Mouse (Mus musculus): ENCODE results near the gene Slc25a18. TPM values are rescaled to one million over a fixed set of nuclear protein-coding genes. Genes with fewer than 3 reads are reported as not detected.
A peak's percentile ranks its signal among the peaks of the same experiment; 100 is the strongest.

The Slc25a18 gene
- polyA plus RNA-seq, 1 experiment: 0.46 TPM

DNA sequence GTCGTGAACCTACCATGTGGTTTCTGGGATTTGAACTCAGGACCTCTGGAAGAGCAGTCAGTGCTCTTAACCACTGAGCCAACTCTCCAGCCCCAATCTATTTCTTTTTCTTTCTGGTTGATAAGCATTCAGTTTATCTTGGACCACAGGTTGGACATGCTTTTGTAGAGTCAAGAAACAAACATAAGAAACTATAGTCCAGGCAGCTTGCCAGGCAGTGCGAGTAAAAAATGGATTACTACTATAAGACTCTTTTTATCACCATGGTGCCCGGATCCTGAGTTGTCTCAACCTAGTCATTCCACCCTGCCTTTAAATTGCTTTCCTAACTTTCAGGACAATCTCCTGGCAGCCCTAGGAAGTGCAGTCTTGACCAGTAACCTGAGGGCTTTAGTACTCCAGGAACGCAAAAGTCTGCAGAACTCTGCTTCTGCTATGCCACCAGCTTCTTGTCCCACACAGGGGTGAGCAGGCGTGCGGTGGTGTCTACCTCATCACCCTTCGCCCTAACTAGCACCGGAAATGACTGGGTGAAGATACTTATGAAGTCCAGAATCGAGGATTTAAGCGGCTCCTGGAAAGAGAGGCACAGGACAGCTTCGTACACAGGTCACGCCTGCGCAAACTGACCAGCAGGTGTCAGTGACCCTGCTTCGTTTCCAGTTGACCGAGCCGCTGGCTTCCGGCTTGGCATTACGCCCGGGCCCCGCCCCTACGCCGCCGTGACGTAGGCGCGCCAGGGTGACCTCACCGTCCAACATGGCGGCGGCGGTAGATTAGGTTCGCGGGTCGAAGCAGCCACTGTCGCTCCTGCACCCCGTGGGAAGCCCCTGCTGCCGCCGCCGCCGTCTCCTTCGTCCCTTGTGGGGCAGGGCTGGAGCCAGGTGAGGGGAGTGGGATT lies 62.3 kb downstream of the Slc25a18 start, which contains the start of gene Bcl2l13:
TSS of gene Bcl2l13 (plus strand) at position 739 of the 901 bp plus-strand sequence.
- TF ChIP-seq CTCF (IDR thresholded peaks at IDR 0.05; ENCODE audit: borderline replicate concordance, insufficient read depth, low read length) (peak; percentile 47; the same call in 1 of the 2 replicates), POLR2A (IDR thresholded peaks at IDR 0.05; ENCODE audit: low read depth, low read length) (peak; percentile 85)
- H3K27ac ChIP-seq (ENCODE audit: insufficient read depth, low read length): peak within 1 kb of the TSS; percentile 62
- 0 out of 2 replicates have a peak, but pooled peaks cover 4% of the 10 kb centered on the region for H3K4me1 ChIP-seq (ENCODE audit: control insufficient read depth, insufficient read depth, low read length)
- peak within 1 kb of the TSS; percentile 97 for H3K4me3 ChIP-seq (ENCODE audit: insufficient read depth, low read length)

GRCm38 (mm10) chr6:120836389-120837151 lies 63.2 kb downstream of the Slc25a18 start:
- Histone ChIP-seq H3K4me3 (ENCODE audit: insufficient read depth, low read length) (peak overlapping the region; percentile 97), H3K27ac (ENCODE audit: insufficient read depth, low read length) (peak overlapping the region; percentile 62), H3K4me1 (ENCODE audit: control insufficient read depth, insufficient read depth, low read length) (0 out of 2 replicates have a peak, but pooled peaks cover 4% of the 10 kb centered on the region)
- TF ChIP-seq CTCF (IDR thresholded peaks at IDR 0.05; ENCODE audit: borderline replicate concordance, insufficient read depth, low read length) (no peak), POLR2A (IDR thresholded peaks at IDR 0.05; ENCODE audit: low read depth, low read length) (no peak)

DNA sequence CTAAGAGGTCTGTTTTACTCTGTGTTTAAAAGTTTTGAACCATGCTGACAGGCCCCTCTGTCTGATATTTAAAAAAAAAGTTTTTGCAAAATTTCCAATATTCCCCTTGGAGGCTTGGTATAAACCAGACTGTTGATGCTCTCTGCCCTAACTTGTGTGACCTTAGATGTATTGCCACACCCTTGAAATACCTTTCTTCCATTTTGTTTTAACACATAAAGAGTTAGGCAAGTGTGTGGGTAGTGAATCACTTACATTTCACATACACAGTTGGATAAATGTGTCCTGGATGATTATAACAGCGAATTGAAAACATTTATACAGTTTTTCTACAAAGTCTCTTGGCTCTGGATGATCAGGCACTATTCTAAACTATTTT lies 63.8 kb downstream of the Slc25a18 start:
- Histone ChIP-seq H3K4me3 (ENCODE audit: insufficient read depth, low read length) (peak overlapping the region; percentile 97), H3K27ac (ENCODE audit: insufficient read depth, low read length) (no peak overlapping the region), H3K4me1 (ENCODE audit: control insufficient read depth, insufficient read depth, low read length) (0 out of 2 replicates have a peak, but pooled peaks cover 4% of the 10 kb centered on the region)
- TF ChIP-seq POLR2A (IDR thresholded peaks at IDR 0.05; ENCODE audit: low read depth, low read length): no peak
- no peak for TF ChIP-seq CTCF (IDR thresholded peaks at IDR 0.05; ENCODE audit: borderline replicate concordance, insufficient read depth, low read length)

DNA sequence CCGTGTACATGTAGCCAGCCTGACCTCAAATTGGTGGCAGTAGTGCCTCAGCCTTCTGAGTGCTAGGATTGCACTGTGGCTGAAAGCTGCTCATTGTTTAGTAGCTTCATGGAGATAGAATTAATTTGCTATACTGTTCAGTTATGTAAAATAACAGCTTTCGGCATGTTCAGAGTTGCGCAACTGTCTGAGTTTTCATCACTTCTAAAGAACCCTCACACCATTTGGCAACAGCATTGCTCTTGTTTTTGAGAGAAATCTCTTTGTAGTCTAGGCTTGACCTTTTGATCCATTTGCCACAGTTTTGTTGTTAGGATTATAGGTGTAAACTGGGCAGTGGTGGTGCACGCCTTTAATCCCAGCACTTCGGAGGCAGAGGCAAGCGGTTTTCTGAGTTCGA lies 66.9 kb downstream of the Slc25a18 start:
- Histone ChIP-seq H3K27ac (ENCODE audit: insufficient read depth, low read length) (no peak overlapping the region), H3K4me3 (ENCODE audit: insufficient read depth, low read length) (no peak overlapping the region), H3K4me1 (ENCODE audit: control insufficient read depth, insufficient read depth, low read length) (0 out of 2 replicates have a peak, but pooled peaks cover 4% of the 10 kb centered on the region)
- TF ChIP-seq POLR2A (IDR thresholded peaks at IDR 0.05; ENCODE audit: low read depth, low read length): no peak
- TF ChIP-seq CTCF (IDR thresholded peaks at IDR 0.05; ENCODE audit: borderline replicate concordance, insufficient read depth, low read length): no peak

GRCm38 (mm10) chr6:120841754-120842153 lies 68.4 kb downstream of the Slc25a18 start:
- TF ChIP-seq CTCF (IDR thresholded peaks at IDR 0.05; ENCODE audit: borderline replicate concordance, insufficient read depth, low read length) (no peak), POLR2A (IDR thresholded peaks at IDR 0.05; ENCODE audit: low read depth, low read length) (no peak)
- 0 out of 2 replicates have a peak, but pooled peaks cover 4% of the 10 kb centered on the region for H3K4me1 ChIP-seq (ENCODE audit: control insufficient read depth, insufficient read depth, low read length)
- H3K27ac ChIP-seq (ENCODE audit: insufficient read depth, low read length): no peak overlapping the region
- H3K4me3 ChIP-seq (ENCODE audit: insufficient read depth, low read length): no peak overlapping the region

Other genes with a start within 250 kb of the Slc25a18 start
- gene Hdhd5, start 242.3 kb upstream of the Slc25a18 start, polyA plus RNA-seq (2011; ENCODE audit: insufficient read length, low read depth, missing spikeins): 8.5 and 10.9 TPM in 2 replicates
- not detected in 2 replicates for gene Cecr2, start 107.2 kb upstream of the Slc25a18 start, polyA plus RNA-seq (2011; ENCODE audit: insufficient read length, low read depth, missing spikeins)
- 203 and 221 TPM in 2 replicates for gene Atp6v1e1, start 49.2 kb downstream of the Slc25a18 start, polyA plus RNA-seq (2011; ENCODE audit: insufficient read length, low read depth, missing spikeins)
- gene Bcl2l13, start 62.6 kb downstream of the Slc25a18 start, polyA plus RNA-seq (2011; ENCODE audit: insufficient read length, low read depth, missing spikeins): 25.4 and 27.4 TPM in 2 replicates
- 21.7 TPM in 2 replicates for gene Bid, start 143.3 kb downstream of the Slc25a18 start, polyA plus RNA-seq (2011; ENCODE audit: insufficient read length, low read depth, missing spikeins)